Mouse (Mus musculus) spleen, adult 12 weeks (tissue): ENCODE measurements at regions not wholly inside any gene's neighbourhood (a gene's known extent, or its start where the extent isn't known, plus 50 kb on each side); places are given as distances from the start of the nearest gene placed in this dataset.

Experiments
- DNase-seq: peaks from one replicate; pipeline ENCODE4 v3.0.0; 2022; ENCODE audit warnings: low spot score

GRCm38 (mm10) chr12:12882931-12883553 lies 58.7 kb downstream of the Mycn start:
- no peak for DNase-seq

GRCm38 (mm10) chr12:12878031-12878430 lies 63.7 kb downstream of the Mycn start:
- no peak for DNase-seq

GRCm38 (mm10) chr12:12877539-12877938 lies 64.2 kb downstream of the Mycn start:
- no peak for DNase-seq

- DNase-seq = no peak
These were observed 65.6 kb downstream of the Mycn start for GRCm38 (mm10) chr12:12875976-12876745.

- no peak for DNase-seq
These were observed 68.2 kb downstream of the Mycn start for GRCm38 (mm10) chr12:12873551-12873950.

- no peak for DNase-seq
These were observed 68.7 kb downstream of the Mycn start for GRCm38 (mm10) chr12:12872974-12873373.

- DNase-seq = no peak
These were observed 70.4 kb downstream of the Mycn start for GRCm38 (mm10) chr12:12871272-12871671.

GRCm38 (mm10) chr12:12866590-12866989 lies 75.1 kb downstream of the Mycn start:
- DNase-seq = no peak

- DNase-seq = no peak
These were observed 91.0 kb downstream of the Mycn start for GRCm38 (mm10) chr12:12850681-12851080.

GRCm38 (mm10) chr12:12846716-12847115 lies 95.0 kb downstream of the Mycn start:
- no peak for DNase-seq

- DNase-seq = no peak
These were observed 99.3 kb downstream of the Mycn start for GRCm38 (mm10) chr12:12842247-12842957.

- DNase-seq = no peak
These were observed 100.1 kb downstream of the Mycn start for GRCm38 (mm10) chr12:12841385-12842238.

- no peak for DNase-seq
These were observed 100.9 kb downstream of the Mycn start for GRCm38 (mm10) chr12:12840661-12841384.

GRCm38 (mm10) chr12:12837775-12838174 lies 103.9 kb downstream of the Mycn start:
- no peak for DNase-seq

GRCm38 (mm10) chr12:12827821-12828641 lies 113.7 kb downstream of the Mycn start:
- DNase-seq = no peak

- no peak for DNase-seq
These were observed 114.3 kb downstream of the Mycn start for GRCm38 (mm10) chr12:12827379-12827778.

GRCm38 (mm10) chr12:12826431-12826830 lies 115.3 kb downstream of the Mycn start:
- no peak for DNase-seq

GRCm38 (mm10) chr12:12825842-12826241 lies 115.9 kb downstream of the Mycn start:
- no peak for DNase-seq

GRCm38 (mm10) chr12:12821473-12821872 lies 120.2 kb downstream of the Mycn start:
- DNase-seq = no peak

- no peak for DNase-seq
These were observed 120.9 kb downstream of the Mycn start for GRCm38 (mm10) chr12:12820668-12821351.
